Mouse (Mus musculus): ENCODE measurements around the gene Grik3.

DNA sequence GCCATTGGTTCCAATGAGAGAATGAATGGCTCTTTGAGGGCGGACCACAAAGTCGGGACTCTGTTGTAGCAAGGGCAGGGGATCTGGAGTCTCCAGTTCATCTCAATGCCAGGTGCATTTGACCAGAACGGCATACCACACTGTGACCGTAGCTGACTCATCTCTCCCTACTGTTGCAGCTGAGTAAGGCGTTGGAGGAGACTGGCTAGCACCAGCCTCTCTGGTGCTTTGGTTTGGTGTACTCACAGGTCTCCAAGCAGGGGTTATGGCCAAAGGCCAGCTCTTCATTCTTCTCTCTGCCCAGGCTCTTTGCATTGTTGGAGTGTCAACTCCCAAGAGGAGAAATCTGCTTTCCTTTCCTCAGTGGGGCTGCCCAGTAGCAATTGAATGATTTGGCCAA lies 52.7 kb downstream of the Grik3 start:
- TF ChIP-seq CTCF (IDR thresholded peaks at IDR 0.05; ENCODE audit: low read depth): no peak
- no peak for TF ChIP-seq EP300 (IDR thresholded peaks at IDR 0.05; ENCODE audit: low read depth)
